Mouse (Mus musculus) small intestine, adult 2 months (tissue): ENCODE measurements at regions not wholly inside any gene's neighbourhood (a gene's known extent, or its start where the extent isn't known, plus 50 kb on each side); places are given as distances from the start of the nearest gene placed in this dataset.

ENCODE experiments used
- H3K27ac ChIP-seq: fragments of 200-500 bp; 2 replicates; pipeline ENCODE4 v1.5.1; 2012; ENCODE audit warnings: low read depth, low read length, control low read depth, inconsistent platforms; ENCODE audit not compliant: insufficient read depth
- H3K27me3 ChIP-seq: fragments of 200-500 bp; 2 replicates; pipeline ENCODE4 v1.6.1; 2012; ENCODE audit warnings: mild to moderate bottlenecking, moderate library complexity, low read length, inconsistent platforms; ENCODE audit not compliant: control insufficient read depth, insufficient read depth
- H3K36me3 ChIP-seq: fragments of 200-500 bp; 2 replicates; pipeline ENCODE4 v1.6.1; 2012; ENCODE audit warnings: mild to moderate bottlenecking, low read length, control low read depth, inconsistent platforms; ENCODE audit not compliant: control insufficient read depth, insufficient read depth
- H3K4me1 ChIP-seq: fragments of 200-500 bp; 2 replicates; pipeline ENCODE4 v1.6.1; 2012; ENCODE audit warnings: low read length, inconsistent platforms, mixed read lengths; ENCODE audit not compliant: control insufficient read depth, insufficient read depth, insufficient read length
- H3K4me3 ChIP-seq: fragments of 200-500 bp; 2 replicates; pipeline ENCODE4 v1.5.1; 2012; ENCODE audit warnings: low read depth, mild to moderate bottlenecking, control low read depth, inconsistent platforms, low read length, moderate library complexity
- CTCF ChIP-seq: fragments of 200-500 bp; IDR thresholded peaks from 2 replicates; pipeline ENCODE4 v1.5.1; 2012; ENCODE audit warnings: low read depth, mild to moderate bottlenecking, control low read depth, inconsistent platforms, low read length, moderate library complexity, mixed read lengths; ENCODE audit not compliant: insufficient replicate concordance, insufficient read length; ENCODE audit errors: extremely low read depth
- POLR2A ChIP-seq: fragments of 200-500 bp; IDR thresholded peaks from 2 replicates; pipeline ENCODE4 v1.6.1; 2012; ENCODE audit warnings: low read depth, mild to moderate bottlenecking, control low read depth, inconsistent platforms, low read length, moderate library complexity
- WGBS: fragments of 180-500 bp; shearing (Covaris S2); methylation state at CpG from one replicate; pipeline ENCODE4 v1.1.7; 2018; 5-methylcytosine and 5-hydroxymethylcytosine counted together

GRCm38 (mm10) chr6:71012436-71012822 is 56.1 kb downstream of the Foxi3 start:
- no peak for TF ChIP-seq CTCF
- peak overlapping the region; percentile 51 for H3K4me3 ChIP-seq
- WGBS = 14% methylated on average over 9 of the region's 9 CpGs
- H3K27me3 ChIP-seq = 0 out of 2 replicates have a peak, but pooled peaks cover 4% of the 10 kb centered on the region
- H3K4me1 ChIP-seq = 0 out of 2 replicates have a peak, but pooled peaks cover 3% of the 10 kb centered on the region
- no peak overlapping the region for H3K27ac ChIP-seq
- H3K36me3 ChIP-seq = no peaks in the 10 kb centered on the region

GRCm38 (mm10) chr6:71012823-71013461 is 56.6 kb downstream of the Foxi3 start:
- under 1% methylated on average over 38 of the region's 38 CpGs for WGBS
- Histone ChIP-seq H3K36me3 (no peaks in the 10 kb centered on the region), H3K4me3 (peak overlapping the region; percentile 51), H3K27me3 (0 out of 2 replicates have a peak, but pooled peaks cover 4% of the 10 kb centered on the region), H3K4me1 (0 out of 2 replicates have a peak, but pooled peaks cover 3% of the 10 kb centered on the region), H3K27ac (no peak overlapping the region)
- no peak for TF ChIP-seq POLR2A
- TF ChIP-seq CTCF = peak; percentile 67; the same call in 1 of the 2 replicates

- TF ChIP-seq CTCF = no peak
- no peak for TF ChIP-seq POLR2A
- WGBS = 6% methylated on average over 1 of the region's 1 CpGs
- H3K27ac ChIP-seq = no peak overlapping the region
- 0 out of 2 replicates have a peak, but pooled peaks cover 3% of the 10 kb centered on the region for H3K4me1 ChIP-seq
- 0 out of 2 replicates have a peak, but pooled peaks cover 4% of the 10 kb centered on the region for H3K27me3 ChIP-seq
- no peak overlapping the region for H3K4me3 ChIP-seq
- no peaks in the 10 kb centered on the region for H3K36me3 ChIP-seq
These were observed 60.1 kb downstream of the Foxi3 start for GRCm38 (mm10) chr6:71016388-71016787.

- no peak overlapping the region for H3K27ac ChIP-seq
- H3K4me1 ChIP-seq = no peaks in the 10 kb centered on the region
- TF ChIP-seq CTCF = no peak
- no peak for TF ChIP-seq POLR2A
- no peaks in the 10 kb centered on the region for H3K27me3 ChIP-seq
- H3K36me3 ChIP-seq = no peaks in the 10 kb centered on the region
- H3K4me3 ChIP-seq = no peak overlapping the region
- WGBS = 51% methylated on average over 9 of the region's 9 CpGs
These were observed 65.0 kb downstream of the Foxi3 start for GRCm38 (mm10) chr6:71021353-71021752.

- Histone ChIP-seq H3K4me1 (no peaks in the 10 kb centered on the region), H3K36me3 (no peaks in the 10 kb centered on the region), H3K27me3 (no peaks in the 10 kb centered on the region), H3K4me3 (no peak overlapping the region), H3K27ac (no peak overlapping the region)
- WGBS = 78% methylated on average over 4 of the region's 4 CpGs
- TF ChIP-seq POLR2A = no peak
- no peak for TF ChIP-seq CTCF
These were observed 69.1 kb downstream of the Foxi3 start for GRCm38 (mm10) chr6:71025472-71025871.

- 78% methylated on average over 6 of the region's 6 CpGs for WGBS
- no peaks in the 10 kb centered on the region for H3K36me3 ChIP-seq
- no peak overlapping the region for H3K27ac ChIP-seq
- H3K4me1 ChIP-seq = no peaks in the 10 kb centered on the region
- TF ChIP-seq POLR2A = no peak
- TF ChIP-seq CTCF = no peak
- H3K27me3 ChIP-seq = no peaks in the 10 kb centered on the region
- H3K4me3 ChIP-seq = no peak overlapping the region
These were observed 73.3 kb downstream of the Foxi3 start for GRCm38 (mm10) chr6:71029663-71030062.

GRCm38 (mm10) chr6:71030541-71030940 is 74.2 kb downstream of the Foxi3 start:
- Histone ChIP-seq H3K4me3 (no peak overlapping the region), H3K27ac (no peak overlapping the region), H3K36me3 (no peaks in the 10 kb centered on the region), H3K4me1 (no peaks in the 10 kb centered on the region), H3K27me3 (no peaks in the 10 kb centered on the region)
- no peak for TF ChIP-seq POLR2A
- no peak for TF ChIP-seq CTCF
- 60% methylated on average over 5 of the region's 5 CpGs for WGBS
